Mouse (Mus musculus): ENCODE measurements around the gene Rbm14. TPM values are rescaled to one million over a fixed set of nuclear protein-coding genes. Genes with fewer than 3 reads are reported as not detected.
"Not testable (repeated sequence)": the region's sequence is repeated elsewhere in the genome, so short reads cannot be mapped to it uniquely, and the experiment has no call there.

Rbm14 gene
- polyA plus RNA-seq, 1 experiment from 2014 or later, result 92.9 TPM

DNA sequence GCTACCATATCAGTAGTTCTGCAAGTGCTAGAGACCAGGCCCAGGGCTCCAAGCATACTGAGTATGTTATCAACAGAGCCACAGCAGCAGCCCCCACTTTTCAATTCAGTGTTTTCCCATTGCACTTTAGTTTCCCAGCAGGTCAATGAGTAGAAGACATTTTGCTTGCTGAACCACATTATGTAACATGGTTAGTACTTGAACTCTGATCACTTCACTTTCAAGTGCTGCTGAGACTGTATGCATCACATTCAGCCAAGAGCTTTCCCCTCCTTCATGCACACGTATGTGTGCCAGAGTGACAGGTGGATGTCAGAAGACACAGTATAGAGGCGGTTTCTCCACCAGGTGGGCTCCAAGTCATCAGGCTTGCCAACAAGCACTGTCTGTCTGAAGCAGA, 28.5 kb downstream of the Rbm14 start:
- no peaks in the 10 kb centered on the region for H3K9me3 ChIP-seq (ENCODE audit: control insufficient read depth, low read length)
- no peak overlapping the region for H3K4me2 ChIP-seq (replicated peaks; ENCODE audit: low read depth, low read length)
- no peaks in the 10 kb centered on the region for H3K27me3 ChIP-seq (ENCODE audit: control insufficient read depth, insufficient read depth, low read length)
- H3K27ac ChIP-seq (ENCODE audit: low read depth, low read length), result no peak overlapping the region
- no peak for DNase-seq (ENCODE audit: low spot score)
- no peaks in the 10 kb centered on the region for H3K4me1 ChIP-seq (replicated peaks; ENCODE audit: control insufficient read depth, insufficient read depth, low read length)
- no peak overlapping the region for H3K9ac ChIP-seq (ENCODE audit: low read depth, low read length)
- no peak overlapping the region for H3K4me3 ChIP-seq (ENCODE audit: low read depth, low read length)
- ATAC-seq (ENCODE audit: low FRiP score), result no peak
- 92% methylated on average over 2 of the region's 2 CpGs for WGBS
- H3K36me3 ChIP-seq (ENCODE audit: control insufficient read depth, insufficient read depth, low read length), result peaks cover 10% of the 10 kb centered on the region

GRCm38 (mm10) chr19:4772785-4773184, 38.6 kb downstream of the Rbm14 start:
- no peak for DNase-seq (ENCODE audit: low spot score)

GRCm38 (mm10) chr19:4767507-4768148, 43.8 kb downstream of the Rbm14 start:
- Histone ChIP-seq H3K9me3 (ENCODE audit: control insufficient read depth, low read length) (no peaks in the 10 kb centered on the region), H3K4me3 (ENCODE audit: low read depth, low read length) (no peak overlapping the region), H3K36me3 (ENCODE audit: control insufficient read depth, insufficient read depth, low read length) (no peaks in the 10 kb centered on the region), H3K27ac (ENCODE audit: low read depth, low read length) (no peak overlapping the region), H3K4me2 (replicated peaks; ENCODE audit: low read depth, low read length) (no peak overlapping the region), H3K9ac (ENCODE audit: low read depth, low read length) (no peak overlapping the region), H3K4me1 (replicated peaks; ENCODE audit: control insufficient read depth, insufficient read depth, low read length) (no peaks in the 10 kb centered on the region), H3K27me3 (ENCODE audit: control insufficient read depth, insufficient read depth, low read length) (no peaks in the 10 kb centered on the region)
- DNase-seq (ENCODE audit: low spot score) (no peak), ATAC-seq (ENCODE audit: low FRiP score) (no peak)
- 90% methylated on average over 8 of the region's 12 CpGs for WGBS

More at GRCm38 (mm10) chr19:4772785-4773184, 38.6 kb downstream of the Rbm14 start:
- no peak overlapping the region for H3K9ac ChIP-seq (ENCODE audit: low read depth, low read length)
- no peaks in the 10 kb centered on the region for H3K9me3 ChIP-seq (ENCODE audit: control insufficient read depth, low read length)
- H3K27me3 ChIP-seq (ENCODE audit: control insufficient read depth, insufficient read depth, low read length), result no peaks in the 10 kb centered on the region
- 84% methylated on average over 3 of the region's 3 CpGs for WGBS
- no peak overlapping the region for H3K27ac ChIP-seq (ENCODE audit: low read depth, low read length)
- no peak overlapping the region for H3K4me3 ChIP-seq (ENCODE audit: low read depth, low read length)
- no peak overlapping the region for H3K4me2 ChIP-seq (replicated peaks; ENCODE audit: low read depth, low read length)
- no peaks in the 10 kb centered on the region for H3K36me3 ChIP-seq (ENCODE audit: control insufficient read depth, insufficient read depth, low read length)
- H3K4me1 ChIP-seq (replicated peaks; ENCODE audit: control insufficient read depth, insufficient read depth, low read length), result no peaks in the 10 kb centered on the region
- ATAC-seq (ENCODE audit: low FRiP score), result no peak

DNA sequence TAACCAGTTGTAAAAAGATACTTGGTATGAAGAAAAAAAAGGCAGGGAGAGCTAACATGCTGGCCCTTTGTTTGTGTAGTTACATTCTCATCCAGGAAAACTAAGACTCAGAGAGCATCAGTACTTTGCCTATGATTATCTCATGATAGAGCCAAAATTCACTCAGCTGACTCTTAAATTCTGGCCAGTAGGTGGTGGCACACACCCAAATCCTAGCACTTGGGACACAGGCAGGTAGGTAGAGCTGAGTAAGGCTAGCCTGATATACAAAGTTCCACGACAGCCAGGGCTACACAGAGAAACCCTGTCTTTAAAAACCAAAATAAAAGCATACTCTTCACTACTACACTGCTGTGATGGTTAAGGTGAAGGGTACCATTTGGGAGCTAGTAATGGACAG, 48.6 kb downstream of the Rbm14 start:
- DNase-seq (ENCODE audit: low spot score), result no peak
- 76% methylated on average over 1 of the region's 1 CpGs for WGBS

DNA sequence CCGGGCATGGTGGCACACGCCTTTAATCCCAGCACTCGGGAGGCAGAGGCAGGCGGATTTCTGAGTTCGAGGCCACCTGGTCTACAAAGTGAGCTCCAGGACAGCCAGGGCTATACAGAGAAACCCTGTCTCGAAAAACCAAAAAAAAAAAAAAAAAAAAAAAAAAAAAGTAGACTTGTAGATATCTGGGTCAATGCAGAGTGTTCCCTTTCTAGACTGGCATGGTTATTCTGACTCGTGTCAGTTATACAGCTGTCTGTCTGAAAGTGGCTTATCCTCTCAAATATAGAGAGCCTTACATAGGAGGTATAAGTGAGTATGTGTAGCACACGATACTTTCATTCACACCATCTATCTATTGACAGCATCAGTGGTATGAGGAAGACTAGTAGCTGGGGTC, 50.9 kb downstream of the Rbm14 start:
- not testable (repeated sequence) for DNase-seq (ENCODE audit: low spot score); H3K9me3 ChIP-seq (ENCODE audit: control insufficient read depth, low read length); H3K9ac ChIP-seq (ENCODE audit: low read depth, low read length); H3K27me3 ChIP-seq (ENCODE audit: control insufficient read depth, insufficient read depth, low read length); H3K4me3 ChIP-seq (ENCODE audit: low read depth, low read length); H3K27ac ChIP-seq (ENCODE audit: low read depth, low read length); ATAC-seq (ENCODE audit: low FRiP score); H3K4me1 ChIP-seq (replicated peaks; ENCODE audit: control insufficient read depth, insufficient read depth, low read length); H3K36me3 ChIP-seq (ENCODE audit: control insufficient read depth, insufficient read depth, low read length); H3K4me2 ChIP-seq (replicated peaks; ENCODE audit: low read depth, low read length)
- WGBS, result 94% methylated on average over 8 of the region's 8 CpGs

More for the DNA sequence above, 48.6 kb downstream of the Rbm14 start:
- Histone ChIP-seq H3K4me1 (replicated peaks; ENCODE audit: control insufficient read depth, insufficient read depth, low read length) (no peaks in the 10 kb centered on the region), H3K4me3 (ENCODE audit: low read depth, low read length) (no peak overlapping the region), H3K4me2 (replicated peaks; ENCODE audit: low read depth, low read length) (no peak overlapping the region), H3K27me3 (ENCODE audit: control insufficient read depth, insufficient read depth, low read length) (no peaks in the 10 kb centered on the region), H3K27ac (ENCODE audit: low read depth, low read length) (no peak overlapping the region), H3K36me3 (ENCODE audit: control insufficient read depth, insufficient read depth, low read length) (peaks cover 3% of the 10 kb centered on the region; the same call in 1 of the 2 replicates), H3K9me3 (ENCODE audit: control insufficient read depth, low read length) (no peaks in the 10 kb centered on the region), H3K9ac (ENCODE audit: low read depth, low read length) (no peak overlapping the region)
- ATAC-seq (ENCODE audit: low FRiP score), result no peak

GRCm38 (mm10) chr19:4756921-4757320, 54.5 kb downstream of the Rbm14 start:
- ATAC-seq (ENCODE audit: low FRiP score), result no peak

DNA sequence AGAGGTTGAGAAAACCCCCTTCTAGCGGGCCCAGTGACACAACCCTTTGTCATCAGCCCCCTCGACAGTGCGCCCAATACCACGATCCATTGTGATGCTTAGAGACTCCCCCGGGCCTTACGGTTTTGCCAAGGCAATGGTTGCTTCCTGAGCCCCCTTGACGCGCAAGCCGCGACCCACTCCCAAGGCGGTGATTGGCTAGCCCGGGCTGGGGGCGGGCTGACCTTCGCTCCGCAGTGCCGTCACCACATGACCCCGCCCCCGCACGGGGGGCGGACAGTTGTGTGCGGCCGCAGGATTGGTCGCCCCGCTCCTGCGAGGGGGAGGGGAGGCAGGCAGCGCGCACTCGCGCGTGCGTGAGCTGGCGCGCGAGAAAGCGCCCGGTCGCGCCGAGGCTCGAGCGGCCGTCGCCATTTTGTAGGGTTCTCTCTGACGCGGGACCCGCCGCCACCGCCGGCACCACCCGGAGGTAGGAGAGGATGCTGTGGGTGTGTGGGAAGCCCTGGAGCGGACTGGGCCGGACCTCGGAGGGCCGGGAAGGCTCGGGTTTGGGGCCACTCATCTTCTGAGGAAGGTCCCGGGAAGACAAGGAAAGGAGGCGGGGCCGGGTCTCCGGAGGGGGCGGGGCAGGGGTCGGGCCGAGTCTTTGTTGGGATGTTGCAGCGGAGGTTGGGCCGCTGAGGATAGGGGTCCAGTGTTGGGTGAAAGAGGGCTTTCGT, 55.1 kb downstream of the Rbm14 start, which contains the start of gene Rbm4b:
Gene Rbm4b, plus strand, starts transcription at position 305 of the 719 bp plus-strand sequence.
- H3K9ac ChIP-seq (ENCODE audit: low read depth, low read length), result peak within 1 kb of the TSS; percentile 86

More at GRCm38 (mm10) chr19:4756921-4757320, 54.5 kb downstream of the Rbm14 start:
- peak overlapping the region; percentile 86 for H3K9ac ChIP-seq (ENCODE audit: low read depth, low read length)
- H3K27me3 ChIP-seq (ENCODE audit: control insufficient read depth, insufficient read depth, low read length), result no peaks in the 10 kb centered on the region
- peak overlapping the region; percentile 67 for H3K4me2 ChIP-seq (replicated peaks; ENCODE audit: low read depth, low read length)
- peaks cover 3% of the 10 kb centered on the region; the same call in 1 of the 2 replicates for H3K4me1 ChIP-seq (replicated peaks; ENCODE audit: control insufficient read depth, insufficient read depth, low read length)
- peak overlapping the region; percentile 68 for H3K4me3 ChIP-seq (ENCODE audit: low read depth, low read length)
- H3K27ac ChIP-seq (ENCODE audit: low read depth, low read length), result peak overlapping the region; percentile 97
- H3K36me3 ChIP-seq (ENCODE audit: control insufficient read depth, insufficient read depth, low read length), result peaks cover 2% of the 10 kb centered on the region; the same call in 1 of the 2 replicates
- 10% methylated on average over 9 of the region's 9 CpGs for WGBS
- DNase-seq (ENCODE audit: low spot score), result no peak
- H3K9me3 ChIP-seq (ENCODE audit: control insufficient read depth, low read length), result no peaks in the 10 kb centered on the region

DNA sequence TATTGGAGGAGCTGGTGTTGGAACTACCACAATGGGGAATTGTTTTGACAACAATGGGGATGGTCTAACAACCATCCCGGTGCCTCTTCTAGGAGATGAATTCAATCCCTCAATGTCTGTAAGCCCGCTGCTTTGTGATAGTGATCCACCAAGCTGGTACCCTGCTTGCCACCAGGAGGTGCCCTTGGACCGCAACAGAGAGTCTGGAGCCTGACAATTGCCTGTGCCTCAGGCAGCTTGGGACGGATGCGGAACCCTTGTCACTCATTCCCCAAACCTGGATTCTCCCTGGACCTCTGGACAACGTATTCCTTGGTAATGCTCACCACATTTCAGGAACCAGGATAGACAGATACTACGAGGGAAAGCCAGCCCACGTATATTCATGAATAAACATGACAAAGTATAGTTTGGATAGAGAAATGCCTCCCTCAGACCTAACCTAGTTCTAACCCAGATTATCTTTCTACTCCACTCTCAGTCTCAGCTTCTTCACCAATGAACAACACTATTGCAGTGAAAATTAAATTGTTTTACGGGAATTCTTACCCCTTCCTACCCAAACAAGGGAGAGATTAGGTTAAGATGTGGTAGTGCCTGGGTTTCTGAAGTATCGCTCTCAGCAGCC, 55.8 kb downstream of the Rbm14 start:
- DNase-seq (ENCODE audit: low spot score) (peak; percentile 92), ATAC-seq (ENCODE audit: low FRiP score) (peak; percentile 83)
- Histone ChIP-seq H3K4me3 (ENCODE audit: low read depth, low read length) (peak overlapping the region; percentile 68), H3K27ac (ENCODE audit: low read depth, low read length) (peak overlapping the region; percentile 97), H3K9ac (ENCODE audit: low read depth, low read length) (peak overlapping the region; percentile 64), H3K9me3 (ENCODE audit: control insufficient read depth, low read length) (no peaks in the 10 kb centered on the region), H3K4me2 (replicated peaks; ENCODE audit: low read depth, low read length) (peak overlapping the region; percentile 62), H3K27me3 (ENCODE audit: control insufficient read depth, insufficient read depth, low read length) (no peaks in the 10 kb centered on the region), H3K36me3 (ENCODE audit: control insufficient read depth, insufficient read depth, low read length) (no peaks in the 10 kb centered on the region), H3K4me1 (replicated peaks; ENCODE audit: control insufficient read depth, insufficient read depth, low read length) (peaks cover 3% of the 10 kb centered on the region; the same call in 1 of the 2 replicates)
- under 1% methylated on average over 10 of the region's 10 CpGs for WGBS

More for the DNA sequence above, 55.1 kb downstream of the Rbm14 start, which contains the start of gene Rbm4b:
- Histone ChIP-seq H3K9me3 (ENCODE audit: control insufficient read depth, low read length) (no peaks in the 10 kb centered on the region), H3K27ac (ENCODE audit: low read depth, low read length) (peak within 1 kb of the TSS; percentile 97), H3K4me1 (replicated peaks; ENCODE audit: control insufficient read depth, insufficient read depth, low read length) (peaks cover 3% of the 10 kb centered on the region; the same call in 1 of the 2 replicates), H3K36me3 (ENCODE audit: control insufficient read depth, insufficient read depth, low read length) (no peaks in the 10 kb centered on the region), H3K4me2 (replicated peaks; ENCODE audit: low read depth, low read length) (peak within 1 kb of the TSS; percentile 67), H3K27me3 (ENCODE audit: control insufficient read depth, insufficient read depth, low read length) (no peaks in the 10 kb centered on the region), H3K4me3 (ENCODE audit: low read depth, low read length) (peak within 1 kb of the TSS; percentile 68)
- ATAC-seq (ENCODE audit: low FRiP score) (peak; percentile 97), DNase-seq (ENCODE audit: low spot score) (peak; percentile 100)
- under 1% methylated on average over 65 of the region's 65 CpGs for WGBS
